In the genomic region with DNA sequence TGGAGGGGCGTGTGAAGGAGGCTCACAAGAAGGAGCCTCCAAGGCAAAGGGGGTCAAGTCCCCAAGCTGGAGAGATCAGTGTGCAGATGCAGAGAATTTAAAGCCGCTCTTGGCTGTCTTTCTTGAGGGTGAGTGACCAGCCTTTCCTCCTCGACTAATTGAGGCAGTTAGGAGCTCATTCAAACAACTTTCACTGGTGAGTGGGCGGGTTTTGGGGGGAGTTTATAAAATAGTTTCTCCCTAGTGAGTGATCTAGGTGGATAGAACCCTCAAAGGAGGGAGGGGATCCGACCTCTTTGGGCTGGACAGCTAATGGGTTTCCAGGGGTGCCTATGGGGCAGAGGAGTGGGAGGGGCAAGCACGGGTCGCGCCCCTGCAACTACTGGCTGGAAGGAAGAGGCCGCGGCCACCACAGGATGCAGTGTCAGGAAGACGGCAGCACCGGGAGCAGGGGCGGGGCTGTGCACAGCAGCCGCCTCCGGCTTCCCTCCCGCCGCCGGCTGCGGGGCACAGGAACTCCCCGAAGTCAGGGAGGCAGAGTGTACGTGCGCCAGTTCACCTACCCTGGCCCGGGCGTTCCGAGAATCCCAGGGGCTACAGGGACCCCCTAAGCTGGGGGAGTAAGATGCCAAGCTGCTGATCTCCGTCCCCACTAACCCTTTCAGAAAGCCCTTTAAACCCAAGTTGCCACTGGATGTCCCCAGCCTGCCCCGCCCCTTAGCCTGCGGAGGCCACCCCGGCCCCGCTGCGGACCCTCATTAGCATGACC, we compare ENCODE assay signal across 8 mouse cellular contexts.
DNase-seq lines count a peak whose midpoint lies in the region; ATAC-seq lines count a peak whose summit lies in the region.

No protein-coding gene starts in this region.

- H3K4me2 ChIP-seq in forebrain, embryonic 16.5 days (ENCODE audit: low read length) = peak overlapping the region; percentile 98
- peak overlapping the region; percentile 93 for H3K4me2 ChIP-seq in hindbrain, embryonic 11.5 days (replicated peaks; ENCODE audit: low read depth, low read length)
- H3K4me2 ChIP-seq in limb, embryonic 13.5 days (replicated peaks) = peak overlapping the region; percentile 97
- H3K4me2 ChIP-seq in midbrain, embryonic 11.5 days = peak overlapping the region; percentile 96
- H3K4me2 ChIP-seq in stomach, embryonic 16.5 days (ENCODE audit: low read depth, low read length) = peak overlapping the region; percentile 100

- peaks cover 10% of the 10 kb centered on the region for H3K4me1 ChIP-seq in erythroblast, embryonic 14.5 days (ENCODE audit: control insufficient read depth)
- peaks cover 64% of the 10 kb centered on the region for H3K4me1 ChIP-seq in forebrain, embryonic 16.5 days (replicated peaks; ENCODE audit: control insufficient read depth, insufficient read depth, low read length)
- peaks cover 40% of the 10 kb centered on the region for H3K4me1 ChIP-seq in hindbrain, embryonic 11.5 days (replicated peaks; ENCODE audit: control insufficient read depth, insufficient read depth, low read length)
- H3K4me1 ChIP-seq in limb, embryonic 13.5 days = peaks cover 91% of the 10 kb centered on the region
- peaks cover 82% of the 10 kb centered on the region for H3K4me1 ChIP-seq in midbrain, embryonic 11.5 days (ENCODE audit: control insufficient read depth, insufficient read depth, low read length)
- H3K4me1 ChIP-seq in stomach, embryonic 16.5 days (ENCODE audit: control insufficient read depth, insufficient read depth, low read length) = peaks cover 67% of the 10 kb centered on the region

- no peak for ATAC-seq in erythroblast, adult 5-6 weeks (replicated peaks; ENCODE audit: low FRiP score, poor library complexity, severe bottlenecking)
- peak; percentile 13 for ATAC-seq in forebrain, embryonic 16.5 days
- ATAC-seq in hindbrain, embryonic 11.5 days (ENCODE audit: low FRiP score) = peak; percentile 38
- peak; percentile 26 for ATAC-seq in limb, embryonic 13.5 days (ENCODE audit: low FRiP score, low read depth)
- ATAC-seq in midbrain, embryonic 11.5 days (ENCODE audit: low FRiP score) = peak; percentile 67
- peak; percentile 48 for ATAC-seq in stomach, embryonic 16.5 days (ENCODE audit: insufficient read depth, low FRiP score)

- H3K9ac ChIP-seq in forebrain, embryonic 16.5 days (replicated peaks; ENCODE audit: low read depth, low read length) = peak overlapping the region; percentile 95
- peak overlapping the region; percentile 96 for H3K9ac ChIP-seq in hindbrain, embryonic 11.5 days (ENCODE audit: low read depth, low read length)
- peak overlapping the region; percentile 91 for H3K9ac ChIP-seq in limb, embryonic 13.5 days
- peak overlapping the region; percentile 92 for H3K9ac ChIP-seq in midbrain, embryonic 11.5 days (ENCODE audit: low read length)
- peak overlapping the region; percentile 87 for H3K9ac ChIP-seq in stomach, embryonic 16.5 days (ENCODE audit: low read length)

- no peaks in the 10 kb centered on the region for H3K9me3 ChIP-seq in erythroblast, embryonic 14.5 days (ENCODE audit: control insufficient read depth, low read length)
- H3K9me3 ChIP-seq in forebrain, embryonic 16.5 days (ENCODE audit: control insufficient read depth, low read length) = no peaks in the 10 kb centered on the region
- H3K9me3 ChIP-seq in hindbrain, embryonic 11.5 days (ENCODE audit: control insufficient read depth, low read length) = no peaks in the 10 kb centered on the region
- H3K9me3 ChIP-seq in limb, embryonic 13.5 days = no peaks in the 10 kb centered on the region
- no peaks in the 10 kb centered on the region for H3K9me3 ChIP-seq in midbrain, embryonic 11.5 days (ENCODE audit: control insufficient read depth, low read length)
- no peaks in the 10 kb centered on the region for H3K9me3 ChIP-seq in stomach, embryonic 16.5 days (replicated peaks; ENCODE audit: control insufficient read depth, low read length)

- peaks cover 50% of the 10 kb centered on the region for H3K27me3 ChIP-seq in erythroblast, embryonic 14.5 days (ENCODE audit: control insufficient read depth)
- no peaks in the 10 kb centered on the region for H3K27me3 ChIP-seq in forebrain, embryonic 16.5 days (replicated peaks; ENCODE audit: control insufficient read depth, insufficient read depth, low read length)
- H3K27me3 ChIP-seq in hindbrain, embryonic 11.5 days (ENCODE audit: control insufficient read depth, insufficient read depth, low read length) = no peaks in the 10 kb centered on the region
- H3K27me3 ChIP-seq in limb, embryonic 13.5 days = no peaks in the 10 kb centered on the region
- no peaks in the 10 kb centered on the region for H3K27me3 ChIP-seq in midbrain, embryonic 11.5 days (ENCODE audit: control insufficient read depth, insufficient read depth, low read length)
- no peaks in the 10 kb centered on the region for H3K27me3 ChIP-seq in stomach, embryonic 16.5 days (ENCODE audit: control insufficient read depth, insufficient read depth, low read length)

- peak overlapping the region; percentile 37 for H3K4me3 ChIP-seq in erythroblast, embryonic 14.5 days (replicated peaks)
- H3K4me3 ChIP-seq in forebrain, embryonic 16.5 days (replicated peaks; ENCODE audit: low read length) = peak overlapping the region; percentile 78
- peak overlapping the region; percentile 52 for H3K4me3 ChIP-seq in hindbrain, embryonic 11.5 days (ENCODE audit: low read depth, low read length)
- peak overlapping the region; percentile 77 for H3K4me3 ChIP-seq in limb, embryonic 13.5 days
- peak overlapping the region; percentile 79 for H3K4me3 ChIP-seq in midbrain, embryonic 11.5 days (ENCODE audit: low read depth, low read length)
- H3K4me3 ChIP-seq in stomach, embryonic 16.5 days (replicated peaks; ENCODE audit: low read length) = peak overlapping the region; percentile 65

- no peaks in the 10 kb centered on the region for H3K36me3 ChIP-seq in erythroblast, embryonic 14.5 days (ENCODE audit: control insufficient read depth)
- no peaks in the 10 kb centered on the region for H3K36me3 ChIP-seq in forebrain, embryonic 16.5 days (ENCODE audit: control insufficient read depth, insufficient read depth)
- H3K36me3 ChIP-seq in hindbrain, embryonic 11.5 days (ENCODE audit: control insufficient read depth, insufficient read depth, low read length) = no peaks in the 10 kb centered on the region
- peaks cover 24% of the 10 kb centered on the region for H3K36me3 ChIP-seq in limb, embryonic 13.5 days
- no peaks in the 10 kb centered on the region for H3K36me3 ChIP-seq in midbrain, embryonic 11.5 days (ENCODE audit: control insufficient read depth, insufficient read depth, low read length)
- no peaks in the 10 kb centered on the region for H3K36me3 ChIP-seq in stomach, embryonic 16.5 days (ENCODE audit: control insufficient read depth, insufficient read depth, low read length)

- peak overlapping the region; percentile 98 for H3K27ac ChIP-seq in forebrain, embryonic 16.5 days (ENCODE audit: low read length)
- peak overlapping the region; percentile 99 for H3K27ac ChIP-seq in hindbrain, embryonic 11.5 days (ENCODE audit: low read depth, low read length)
- H3K27ac ChIP-seq in limb, embryonic 13.5 days = peak overlapping the region; percentile 90
- H3K27ac ChIP-seq in midbrain, embryonic 11.5 days (ENCODE audit: low read depth, low read length) = peak overlapping the region; percentile 99
- peak overlapping the region; percentile 90 for H3K27ac ChIP-seq in stomach, embryonic 16.5 days (ENCODE audit: low read length)

- DNase-seq in adrenal gland, adult 8-10 months = peak; percentile 57
- DNase-seq in hindbrain, embryonic 11.5 days (ENCODE audit: low spot score) = peak; percentile 83
- peak; percentile 91 for DNase-seq in midbrain, embryonic 11.5 days (ENCODE audit: low spot score, missing footprints)

- under 1% methylated on average over 29 of the region's 31 CpGs for WGBS in forebrain, embryonic 16.5 days
- WGBS in hindbrain, embryonic 11.5 days = under 1% methylated on average over 31 of the region's 31 CpGs
- WGBS in limb, embryonic 13.5 days = 1% methylated on average over 29 of the region's 31 CpGs
- WGBS in midbrain, embryonic 11.5 days = under 1% methylated on average over 29 of the region's 31 CpGs
- WGBS in stomach, embryonic 16.5 days = 3% methylated on average over 31 of the region's 31 CpGs
